Mouse (Mus musculus) c-Kit-positive CD71-negative TER-119-negative erythroid progenitor cells, embryonic 14.5 days (primary cell): Measurements from ENCODE around the gene Mybph.

Source experiments
- DNase-seq: peaks from one replicate; pipeline ENCODE4 v3.0.0-alpha.2; 2013; ENCODE audit warnings: low read depth

The Mybph gene

GRCm38 (mm10) chr1:134184089-134184488 lies 9.2 kb upstream of the Mybph start:
- DNase-seq = no peak

DNA sequence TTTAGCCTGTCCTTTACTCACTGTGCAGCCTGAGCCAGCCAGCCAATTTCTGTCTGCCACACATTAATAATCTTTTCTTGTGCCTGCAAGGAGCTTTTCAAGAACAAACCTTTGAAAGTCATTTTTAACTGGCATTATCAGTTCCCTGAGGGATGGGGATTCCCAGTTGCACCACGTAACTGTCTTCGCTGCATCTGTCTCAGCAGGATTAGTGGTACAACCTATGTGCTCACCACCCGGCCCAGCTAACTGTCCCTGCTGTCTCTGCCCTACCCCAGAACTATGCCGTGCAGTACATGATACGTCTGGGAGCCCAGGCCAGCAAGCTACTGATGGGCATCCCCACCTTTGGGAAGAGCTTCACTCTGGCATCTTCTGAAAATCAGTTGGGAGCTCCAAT lies 5.0 kb upstream of the Mybph start:
- DNase-seq = no peak

- peak; percentile 56 for DNase-seq
These were observed 4.1 kb upstream of the Mybph start for GRCm38 (mm10) chr1:134188989-134189729.

DNA sequence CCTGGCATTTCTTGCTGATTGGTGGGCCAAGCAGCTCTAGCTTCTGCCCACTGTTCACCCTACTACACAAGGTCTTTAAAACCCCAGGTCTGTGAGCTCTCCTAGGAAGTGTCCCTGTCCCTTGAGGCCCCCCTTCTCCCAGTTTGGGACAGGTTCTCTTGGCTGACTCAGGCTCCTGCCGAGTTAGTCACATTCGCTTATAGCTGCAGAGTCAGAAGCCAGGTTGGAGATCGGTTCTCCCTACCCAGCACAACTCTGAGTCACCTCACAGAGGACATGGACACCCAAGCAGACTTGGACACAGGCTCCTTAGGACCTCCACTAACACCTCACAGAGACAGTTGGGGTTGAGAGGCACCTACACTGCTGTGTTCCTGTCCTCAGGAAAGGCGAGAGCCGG lies 2.1 kb upstream of the Mybph start:
- DNase-seq = no peak

- DNase-seq = no peak
These were observed 1.2 kb upstream of the Mybph start for GRCm38 (mm10) chr1:134192024-134192423.

- DNase-seq = no peak
These were observed 488 bp downstream of the Mybph start for GRCm38 (mm10) chr1:134193674-134194197.

GRCm38 (mm10) chr1:134194298-134195022 lies 1.2 kb downstream of the Mybph start:
- DNase-seq = no peak

- no peak for DNase-seq
These were observed 1.9 kb downstream of the Mybph start for GRCm38 (mm10) chr1:134195117-134195516.

- no peak for DNase-seq
These were observed 2.3 kb downstream of the Mybph start for GRCm38 (mm10) chr1:134195571-134195970.

- DNase-seq = no peak
These were observed 2.7 kb downstream of the Mybph start for GRCm38 (mm10) chr1:134195979-134196378.

DNA sequence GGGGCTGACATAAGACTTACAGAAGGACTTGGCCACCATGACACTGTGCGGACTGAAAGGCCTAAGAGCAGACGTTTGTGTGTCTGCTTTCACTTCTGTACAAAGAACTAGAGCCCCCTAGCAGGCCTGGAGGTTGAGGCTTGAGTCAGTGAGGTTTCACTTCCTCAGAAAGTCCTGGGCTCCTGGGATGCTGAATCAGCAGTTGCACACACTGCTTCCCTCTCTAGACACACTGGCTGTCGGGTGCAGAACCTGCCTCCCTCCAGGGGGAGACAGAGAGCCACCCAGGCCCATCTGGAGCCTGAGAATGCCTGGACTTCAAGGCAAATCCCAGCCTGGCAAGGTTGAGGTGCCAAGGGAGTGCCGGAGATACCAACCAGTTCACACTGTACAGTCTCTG lies 3.1 kb downstream of the Mybph start:
- DNase-seq = peak; percentile 80

DNA sequence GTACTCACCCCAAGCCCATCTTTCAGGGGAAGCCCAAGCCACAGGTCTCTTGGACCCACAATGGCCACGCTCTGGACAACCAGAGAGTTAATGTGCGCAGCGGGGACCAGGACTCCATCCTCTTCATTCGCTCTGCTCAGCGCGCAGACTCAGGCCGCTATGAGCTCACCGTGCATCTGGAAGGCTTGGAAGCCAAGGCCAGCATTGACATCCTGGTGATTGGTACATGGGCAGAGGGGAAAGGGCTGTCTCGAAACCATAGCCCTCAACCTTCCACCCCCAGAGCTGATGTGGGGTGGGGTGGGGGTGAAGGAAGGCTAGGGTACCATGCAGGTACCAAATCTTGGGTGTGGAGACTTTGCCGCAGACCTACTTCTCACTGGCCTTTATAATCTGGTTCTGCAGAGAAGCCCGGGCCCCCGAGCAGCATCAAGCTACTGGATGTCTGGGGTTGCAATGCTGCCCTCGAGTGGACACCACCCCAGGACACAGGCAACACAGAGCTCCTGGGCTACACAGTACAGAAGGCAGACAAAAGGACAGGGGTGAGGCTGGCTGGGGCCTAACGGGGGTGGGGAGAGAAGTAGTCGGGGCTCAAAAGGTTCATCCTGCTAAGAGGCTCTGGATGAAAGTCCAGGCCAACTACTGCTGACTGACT lies 4.2 kb downstream of the Mybph start:
- no peak for DNase-seq

DNA sequence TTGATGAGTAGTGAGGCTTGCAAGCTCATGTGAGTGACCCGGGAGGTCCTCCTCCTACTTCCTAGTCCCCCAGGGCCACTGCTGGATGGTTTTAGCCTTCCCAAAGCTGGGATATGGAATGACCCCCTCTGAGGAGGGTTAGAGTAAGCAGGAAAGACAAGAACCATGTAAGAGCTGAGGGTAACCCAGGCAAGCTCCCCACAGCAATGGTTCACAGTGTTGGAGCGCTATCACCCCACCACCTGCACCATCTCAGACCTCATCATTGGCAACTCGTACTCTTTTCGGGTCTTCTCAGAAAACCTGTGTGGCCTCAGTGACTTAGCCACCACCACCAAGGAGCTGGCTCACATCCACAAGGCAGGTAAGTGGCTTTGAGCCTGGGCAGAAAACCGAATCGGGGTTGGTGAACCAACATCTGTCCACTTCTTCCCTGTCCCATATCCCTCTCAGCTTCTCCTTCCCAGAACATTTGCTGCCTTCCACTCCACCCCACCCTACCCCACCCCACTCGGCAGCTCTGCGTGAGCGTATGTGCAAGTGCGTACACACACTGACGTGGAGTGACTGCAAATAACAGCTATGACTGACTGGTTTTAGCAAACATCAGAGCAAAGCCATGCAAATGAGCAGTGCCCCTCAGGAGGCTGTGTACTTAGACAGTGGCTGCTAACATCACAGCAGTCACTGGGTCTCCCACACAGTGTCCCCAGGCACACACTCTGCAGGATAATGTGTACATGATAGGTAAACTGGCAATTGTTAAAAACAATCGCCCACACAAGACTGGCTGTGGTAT lies 5.1 kb downstream of the Mybph start:
- DNase-seq = no peak

DNA sequence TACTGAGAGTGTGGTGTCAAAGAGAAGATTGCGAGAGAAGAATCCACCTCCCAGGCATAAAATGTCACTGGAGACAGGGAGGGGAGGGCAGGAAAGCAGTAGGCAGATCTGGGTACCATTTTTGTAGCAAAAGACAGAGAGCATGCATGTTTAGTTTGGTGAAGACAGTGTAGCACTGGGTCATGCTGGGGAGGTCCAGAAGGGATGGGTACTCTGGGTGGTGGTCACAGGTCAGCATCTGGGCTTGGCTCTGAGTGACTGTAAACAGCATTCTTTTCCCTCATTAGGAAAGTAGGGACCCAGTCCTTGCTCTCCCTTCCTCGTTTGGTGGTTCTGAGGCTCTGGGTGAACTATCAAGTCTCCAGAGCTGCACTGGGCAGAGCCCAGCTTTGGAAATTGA lies 7.2 kb downstream of the Mybph start:
- DNase-seq = no peak

DNA sequence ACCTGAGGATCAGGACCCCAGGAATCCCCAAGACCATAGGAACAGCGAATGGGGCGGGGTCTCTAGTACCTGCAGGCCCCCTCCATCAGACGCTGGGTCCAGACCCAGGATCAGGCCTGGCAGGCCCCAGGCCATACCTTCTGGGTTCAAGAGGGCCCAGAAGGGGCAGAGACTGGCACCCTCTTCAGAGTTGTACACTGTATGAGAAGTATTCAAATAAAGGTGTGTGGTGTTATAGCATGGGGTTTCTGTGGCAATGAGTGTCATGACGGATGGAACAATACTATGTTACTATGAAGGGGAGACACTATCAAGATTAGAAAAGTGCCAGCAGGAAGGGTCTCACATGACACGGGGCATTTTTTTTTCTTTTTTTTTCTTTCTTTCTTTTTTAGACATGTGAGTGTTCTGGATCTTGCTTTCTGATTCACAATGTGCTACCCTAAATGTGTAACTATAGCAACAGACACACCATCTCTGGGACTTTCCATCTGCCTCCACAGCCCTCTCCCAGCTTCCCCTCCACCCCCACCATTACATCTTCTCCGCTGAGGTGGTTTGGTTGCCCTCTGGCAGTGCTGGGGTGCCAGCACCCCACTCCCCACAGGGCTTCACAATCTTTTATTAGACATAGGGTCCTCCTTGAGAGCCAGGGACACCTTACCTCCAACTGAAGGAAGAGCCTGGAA lies 7.9 kb downstream of the Mybph start:
- no peak for DNase-seq

DNA sequence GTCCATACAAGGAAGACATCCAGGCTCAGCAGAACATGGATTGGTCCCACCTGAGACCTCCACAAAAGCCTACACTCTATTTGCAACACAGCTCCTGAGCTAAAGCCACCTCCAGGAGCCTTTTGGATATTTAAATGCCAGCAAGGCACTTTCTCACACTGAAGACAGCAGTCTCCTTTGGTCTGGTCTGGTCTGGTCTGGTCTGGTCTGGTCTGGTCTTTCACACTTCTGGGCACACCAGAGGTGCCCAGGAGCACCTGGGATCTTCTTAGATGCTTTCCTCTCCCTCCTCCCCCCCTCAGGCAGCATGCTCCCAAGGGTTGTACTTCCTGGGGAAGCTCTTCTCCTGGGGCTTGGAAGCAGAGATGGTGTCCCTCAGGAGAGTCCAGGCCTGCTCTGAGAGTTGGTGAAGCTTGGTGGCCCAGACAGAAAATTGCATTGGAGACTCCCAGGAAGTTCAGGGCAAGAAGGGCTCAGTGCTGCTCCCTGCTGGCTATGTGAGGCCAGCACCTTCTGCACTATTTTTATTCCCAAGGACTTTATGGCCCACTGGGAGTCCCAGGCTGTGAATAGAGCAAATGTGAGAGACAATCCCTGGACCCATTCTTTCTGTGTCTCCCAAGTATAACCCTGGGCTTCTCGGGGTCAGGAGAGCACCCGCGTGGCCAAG lies 8.6 kb downstream of the Mybph start:
- DNase-seq = no peak

DNA sequence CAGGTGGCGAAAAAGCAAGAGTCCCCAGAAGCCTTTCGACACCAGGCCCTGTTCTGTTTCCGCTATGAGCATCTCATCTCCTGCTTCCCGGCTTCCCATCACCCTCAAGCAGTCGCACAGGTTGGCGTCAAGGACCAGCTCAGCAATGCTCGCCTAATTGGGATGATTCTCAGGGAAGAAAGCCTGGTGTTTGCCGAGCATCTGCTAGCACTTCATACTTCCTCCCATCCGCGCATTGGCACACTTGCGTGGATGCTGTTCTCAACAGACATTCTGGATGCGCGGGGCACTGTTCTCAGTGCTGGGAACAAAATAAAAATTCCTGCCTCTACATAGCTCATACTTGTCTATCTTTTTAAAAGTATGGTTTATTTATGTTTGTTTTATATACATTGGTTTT lies 11.0 kb downstream of the Mybph start:
- no peak for DNase-seq

- DNase-seq = no peak
These were observed 12.2 kb downstream of the Mybph start for GRCm38 (mm10) chr1:134205296-134206018.

DNA sequence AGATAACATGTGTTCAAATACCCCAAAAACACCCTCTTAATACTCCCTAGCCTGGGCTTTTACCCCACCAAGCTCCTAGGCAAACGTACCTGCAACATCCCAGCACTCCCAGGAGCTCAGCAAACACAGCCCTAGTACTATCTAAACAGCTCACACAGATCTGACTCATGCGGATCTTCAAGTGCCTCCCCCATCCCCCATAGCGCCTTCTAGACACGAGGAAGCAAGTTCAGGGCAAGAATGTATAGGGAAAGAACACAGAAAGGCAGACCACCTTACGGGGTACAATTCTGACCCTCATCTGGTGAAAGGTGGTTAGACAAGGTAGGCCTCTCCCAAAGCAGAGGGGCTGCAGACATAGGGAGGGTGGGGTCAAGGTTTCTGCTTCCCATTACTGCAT lies 12.8 kb downstream of the Mybph start:
- DNase-seq = no peak

GRCm38 (mm10) chr1:134210179-134210755 lies 17.0 kb downstream of the Mybph start:
- no peak for DNase-seq
